Mouse (Mus musculus) limb, embryonic 12.5 days (tissue): ENCODE measurements around the gene Fam126b. TPM values are rescaled to one million over a fixed set of nuclear protein-coding genes. Genes with fewer than 3 reads are reported as not detected.
"Not testable (repeated sequence)": the region's sequence is repeated elsewhere in the genome, so short reads cannot be mapped to it uniquely, and the experiment has no call there.

Source experiments
- ATAC-seq: fragments of 200-750 bp; cut with Nextera tagmentation; 2 replicates; pipeline ENCODE4 v1.8.0; 2017; ENCODE audit warnings: low read depth, moderate TSS enrichment; ENCODE audit not compliant: insufficient number of reproducible peaks, insufficient read depth, low FRiP score, low TSS enrichment
- H3K27ac ChIP-seq: fragments of 300-500 bp; sonication (generic); 2 replicates; pipeline ENCODE4 v1.5.1; 2016; ENCODE audit warnings: mild to moderate bottlenecking, moderate library complexity
- H3K27me3 ChIP-seq: fragments of 300-500 bp; sonication (generic); 2 replicates; pipeline ENCODE4 v1.6.1; 2016; ENCODE audit warnings: mild to moderate bottlenecking, moderate library complexity
- H3K36me3 ChIP-seq: fragments of 300-500 bp; sonication (generic); 2 replicates; pipeline ENCODE4 v1.6.1; 2016; ENCODE audit warnings: mild to moderate bottlenecking, moderate library complexity
- H3K4me1 ChIP-seq: fragments of 300-500 bp; sonication (generic); replicated peaks from 2 replicates; pipeline ENCODE4 v1.6.1; 2016
- H3K4me2 ChIP-seq: fragments of 300-500 bp; sonication (generic); 2 replicates; pipeline ENCODE4 v1.6.1; 2016; ENCODE audit warnings: mild to moderate bottlenecking, moderate library complexity
- H3K4me3 ChIP-seq: fragments of 300-500 bp; sonication (generic); replicated peaks from 2 replicates; pipeline ENCODE4 v1.5.1; 2016; ENCODE audit warnings: mild to moderate bottlenecking
- H3K9ac ChIP-seq: fragments of 300-500 bp; sonication (generic); replicated peaks from 2 replicates; pipeline ENCODE4 v1.6.1; 2016; ENCODE audit warnings: mild to moderate bottlenecking, moderate library complexity
- H3K9me3 ChIP-seq: fragments of 300-500 bp; sonication (generic); 2 replicates; pipeline ENCODE4 v1.6.1; 2016; ENCODE audit warnings: mild to moderate bottlenecking, moderate library complexity
- whole genome bisulfite sequencing: fragments of 180-500 bp; shearing (Covaris S2); methylation state at CpG from one replicate; pipeline ENCODE4 v1.1.7; 2016; 5-methylcytosine and 5-hydroxymethylcytosine counted together
- polyA plus RNA-seq: library from polyadenylated mRNA; unstranded; fragments of >200 nt; fragmentation: Nextera tagmentation; extraction: Ambion mirVana; gene quantifications from 2 replicates; pipeline ENCODE4 v1.2.1, GENCODE M21; 2016

The Fam126b gene
- polyA plus RNA-seq, 1 experiment from 2014 or later, result 7.1 TPM

- H3K4me2 ChIP-seq, result no peak overlapping the region
- no peaks in the 10 kb centered on the region for H3K27me3 ChIP-seq
- ATAC-seq, result no peak
- H3K9ac ChIP-seq, result no peak overlapping the region
- H3K4me1 ChIP-seq, result no peaks in the 10 kb centered on the region
- H3K4me3 ChIP-seq, result no peak overlapping the region
- H3K27ac ChIP-seq, result no peak overlapping the region
- H3K36me3 ChIP-seq, result peaks cover 8% of the 10 kb centered on the region; the same call in 1 of the 2 replicates
- no peaks in the 10 kb centered on the region for H3K9me3 ChIP-seq
These were observed 17.5 kb downstream of the Fam126b start for GRCm38 (mm10) chr1:58568456-58569130.

GRCm38 (mm10) chr1:58566621-58567020, 19.5 kb downstream of the Fam126b start:
- Histone ChIP-seq H3K4me3 (no peak overlapping the region), H3K36me3 (peaks cover 14% of the 10 kb centered on the region; the same call in 1 of the 2 replicates), H3K9ac (no peak overlapping the region), H3K27me3 (no peaks in the 10 kb centered on the region), H3K4me1 (no peaks in the 10 kb centered on the region), H3K27ac (no peak overlapping the region), H3K9me3 (no peaks in the 10 kb centered on the region), H3K4me2 (no peak overlapping the region)
- no peak for ATAC-seq

- H3K9ac ChIP-seq, result no peak overlapping the region
- no peak for ATAC-seq
- H3K9me3 ChIP-seq, result no peaks in the 10 kb centered on the region
- H3K4me2 ChIP-seq, result no peak overlapping the region
- peaks cover 17% of the 10 kb centered on the region for H3K36me3 ChIP-seq
- no peak overlapping the region for H3K4me3 ChIP-seq
- H3K27me3 ChIP-seq, result no peaks in the 10 kb centered on the region
- no peak overlapping the region for H3K27ac ChIP-seq
- no peaks in the 10 kb centered on the region for H3K4me1 ChIP-seq
- WGBS, result 87% methylated on average over 5 of the region's 5 CpGs
These were observed 21.1 kb downstream of the Fam126b start for GRCm38 (mm10) chr1:58564981-58565380.

- 85% methylated on average over 1 of the region's 1 CpGs for WGBS
- no peaks in the 10 kb centered on the region for H3K27me3 ChIP-seq
- no peak for ATAC-seq
These were observed 23.7 kb downstream of the Fam126b start for GRCm38 (mm10) chr1:58562455-58562854.

GRCm38 (mm10) chr1:58560370-58560769, 25.8 kb downstream of the Fam126b start:
- H3K36me3 ChIP-seq, result peaks cover 20% of the 10 kb centered on the region
- not testable (repeated sequence) for H3K27ac ChIP-seq, ATAC-seq, H3K4me1 ChIP-seq, H3K9ac ChIP-seq, H3K4me2 ChIP-seq, H3K9me3 ChIP-seq, H3K4me3 ChIP-seq, H3K27me3 ChIP-seq
- WGBS, result 95% methylated on average over 6 of the region's 6 CpGs

More at GRCm38 (mm10) chr1:58562455-58562854, 23.7 kb downstream of the Fam126b start:
- H3K4me1 ChIP-seq, result no peaks in the 10 kb centered on the region
- no peak overlapping the region for H3K4me2 ChIP-seq
- H3K9me3 ChIP-seq, result no peaks in the 10 kb centered on the region
- H3K4me3 ChIP-seq, result no peak overlapping the region
- H3K9ac ChIP-seq, result no peak overlapping the region
- peaks cover 20% of the 10 kb centered on the region for H3K36me3 ChIP-seq
- no peak overlapping the region for H3K27ac ChIP-seq

GRCm38 (mm10) chr1:58541386-58541785, 44.7 kb downstream of the Fam126b start:
- no peaks in the 10 kb centered on the region for H3K27me3 ChIP-seq
- no peak overlapping the region for H3K4me3 ChIP-seq
- ATAC-seq, result no peak
- no peak overlapping the region for H3K9ac ChIP-seq
- H3K27ac ChIP-seq, result no peak overlapping the region
- peaks cover 64% of the 10 kb centered on the region for H3K36me3 ChIP-seq
- no peak overlapping the region for H3K4me2 ChIP-seq
- H3K9me3 ChIP-seq, result no peaks in the 10 kb centered on the region
- WGBS, result 84% methylated on average over 1 of the region's 1 CpGs
- no peaks in the 10 kb centered on the region for H3K4me1 ChIP-seq

- Histone ChIP-seq H3K36me3 (peaks cover 20% of the 10 kb centered on the region; the same call in 1 of the 2 replicates), H3K9me3 (peaks cover 50% of the 10 kb centered on the region), H3K4me1 (peaks cover 11% of the 10 kb centered on the region), H3K27ac (no peak overlapping the region), H3K27me3 (no peaks in the 10 kb centered on the region), H3K4me3 (no peak overlapping the region), H3K4me2 (no peak overlapping the region), H3K9ac (no peak overlapping the region)
- WGBS, result 97% methylated on average over 3 of the region's 3 CpGs
- no peak for ATAC-seq
These were observed 78.9 kb downstream of the Fam126b start for GRCm38 (mm10) chr1:58507249-58507648.

GRCm38 (mm10) chr1:58504577-58505254, 81.4 kb downstream of the Fam126b start, which contains the start of gene Orc2:
Gene Orc2 (minus strand): TSS chr1:58505109.
- peak within 1 kb of the TSS; percentile 89 for H3K9ac ChIP-seq
- H3K4me1 ChIP-seq, result peaks cover 11% of the 10 kb centered on the region
- no peaks in the 10 kb centered on the region for H3K27me3 ChIP-seq
- peaks cover 41% of the 10 kb centered on the region for H3K9me3 ChIP-seq
- peak within 1 kb of the TSS; percentile 85 for H3K27ac ChIP-seq
- peak; percentile 99 for ATAC-seq
- WGBS, result under 1% methylated on average over 64 of the region's 64 CpGs
- peak within 1 kb of the TSS; percentile 81 for H3K4me2 ChIP-seq
- peaks cover 33% of the 10 kb centered on the region for H3K36me3 ChIP-seq
- peak within 1 kb of the TSS; percentile 96 for H3K4me3 ChIP-seq

- H3K4me2 ChIP-seq, result peak overlapping the region; percentile 81
- H3K4me1 ChIP-seq, result peaks cover 11% of the 10 kb centered on the region
- peaks cover 41% of the 10 kb centered on the region for H3K36me3 ChIP-seq
- no peak for ATAC-seq
- H3K27me3 ChIP-seq, result no peaks in the 10 kb centered on the region
- peak overlapping the region; percentile 89 for H3K9ac ChIP-seq
- WGBS, result 36% methylated on average over 9 of the region's 9 CpGs
- H3K27ac ChIP-seq, result no peak overlapping the region
- peak overlapping the region; percentile 96 for H3K4me3 ChIP-seq
- H3K9me3 ChIP-seq, result peaks cover 33% of the 10 kb centered on the region
These were observed 82.2 kb downstream of the Fam126b start for GRCm38 (mm10) chr1:58503793-58504370.

- H3K9ac ChIP-seq, result no peak overlapping the region
- H3K4me3 ChIP-seq, result no peak overlapping the region
- peaks cover 11% of the 10 kb centered on the region for H3K4me1 ChIP-seq
- H3K4me2 ChIP-seq, result peak overlapping the region; percentile 81
- no peak overlapping the region for H3K27ac ChIP-seq
- H3K36me3 ChIP-seq, result peaks cover 43% of the 10 kb centered on the region
- H3K27me3 ChIP-seq, result no peaks in the 10 kb centered on the region
- ATAC-seq, result no peak
- peaks cover 26% of the 10 kb centered on the region for H3K9me3 ChIP-seq
These were observed 83.0 kb downstream of the Fam126b start for GRCm38 (mm10) chr1:58503134-58503533.

GRCm38 (mm10) chr1:58498758-58499157, 87.4 kb downstream of the Fam126b start:
- Histone ChIP-seq H3K9me3 (no peaks in the 10 kb centered on the region), H3K27me3 (no peaks in the 10 kb centered on the region), H3K4me2 (no peak overlapping the region), H3K9ac (no peak overlapping the region), H3K4me3 (no peak overlapping the region), H3K27ac (no peak overlapping the region), H3K4me1 (peaks cover 7% of the 10 kb centered on the region), H3K36me3 (peaks cover 63% of the 10 kb centered on the region)
- no peak for ATAC-seq
- 91% methylated on average over 1 of the region's 1 CpGs for WGBS
